Mouse (Mus musculus): Measurements from ENCODE around the gene Arpc1a. TPM values are rescaled to one million over a fixed set of nuclear protein-coding genes. Genes with fewer than 3 reads are reported as not detected.
"Not testable (repeated sequence)": the region's sequence is repeated elsewhere in the genome, so short reads cannot be mapped to it uniquely, and the experiment has no call there.

Gene Arpc1a
- polyA plus RNA-seq, 1 experiment = 114 TPM

DNA sequence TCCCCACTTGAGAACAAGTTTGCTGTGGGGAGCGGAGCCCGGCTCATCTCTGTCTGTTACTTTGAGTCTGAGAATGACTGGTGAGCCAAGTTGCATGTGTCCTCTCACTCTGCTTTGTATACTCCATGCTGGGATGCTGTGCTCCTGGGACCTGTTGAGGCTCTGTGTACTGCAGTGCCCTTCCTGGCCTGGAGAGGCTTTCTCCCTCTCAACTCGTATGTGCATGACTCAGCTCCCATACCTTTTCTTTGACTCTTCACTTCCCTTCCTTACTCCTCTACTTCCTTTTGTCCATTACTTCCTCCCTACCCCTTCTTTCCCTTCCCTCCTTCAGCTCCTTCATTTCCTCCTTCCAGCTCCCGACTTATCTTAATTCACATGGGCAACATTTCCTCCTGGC lies 12.6 kb downstream of the Arpc1a start:
- H3K4me1 ChIP-seq (ENCODE audit: control insufficient read depth, insufficient read depth, low read length) = no peaks in the 10 kb centered on the region
- no peak overlapping the region for H3K27ac ChIP-seq (ENCODE audit: control insufficient read depth, insufficient read depth, low read depth, low read length, poor library complexity)
- TF ChIP-seq POLR2A (IDR thresholded peaks at IDR 0.05; ENCODE audit: borderline replicate concordance, control insufficient read depth, low read depth, low read length) = no peak
- no peak for TF ChIP-seq CTCF (IDR thresholded peaks at IDR 0.05; ENCODE audit: control insufficient read depth, insufficient read depth, low read length)
- 69% methylated on average over 4 of the region's 4 CpGs for WGBS
- H3K4me3 ChIP-seq (replicated peaks; ENCODE audit: control insufficient read depth, low read depth, low read length) = no peak overlapping the region

DNA sequence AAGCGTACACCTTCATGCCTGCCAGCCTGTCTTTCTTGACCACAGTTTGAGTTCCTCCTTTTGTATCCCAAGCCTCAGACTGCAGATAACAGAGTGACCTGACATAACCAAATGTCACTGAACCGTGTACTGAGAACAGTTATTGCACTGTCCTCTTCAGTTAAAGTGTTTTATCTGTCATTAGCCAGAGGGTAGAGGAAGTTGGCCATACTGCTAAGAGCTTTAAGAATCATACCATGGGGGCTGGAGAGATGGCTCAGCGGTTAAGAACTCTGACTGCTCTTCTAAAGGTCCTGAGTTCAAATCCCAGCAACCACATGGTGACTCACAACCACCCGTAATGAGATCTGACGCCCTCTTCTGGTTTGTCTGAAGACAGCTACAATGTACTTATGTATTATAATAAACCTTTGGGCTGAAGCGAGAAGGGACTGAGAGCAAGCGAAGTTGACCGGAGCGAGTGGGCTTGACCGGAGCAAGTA lies 14.8 kb downstream of the Arpc1a start:
- no peaks in the 10 kb centered on the region for H3K4me1 ChIP-seq (ENCODE audit: control insufficient read depth, insufficient read depth, low read length)
- no peak overlapping the region for H3K27ac ChIP-seq (ENCODE audit: control insufficient read depth, insufficient read depth, low read depth, low read length, poor library complexity)
- WGBS = 63% methylated on average over 10 of the region's 10 CpGs
- H3K4me3 ChIP-seq (replicated peaks; ENCODE audit: control insufficient read depth, low read depth, low read length) = no peak overlapping the region
- no peak for TF ChIP-seq CTCF (IDR thresholded peaks at IDR 0.05; ENCODE audit: control insufficient read depth, insufficient read depth, low read length)

DNA sequence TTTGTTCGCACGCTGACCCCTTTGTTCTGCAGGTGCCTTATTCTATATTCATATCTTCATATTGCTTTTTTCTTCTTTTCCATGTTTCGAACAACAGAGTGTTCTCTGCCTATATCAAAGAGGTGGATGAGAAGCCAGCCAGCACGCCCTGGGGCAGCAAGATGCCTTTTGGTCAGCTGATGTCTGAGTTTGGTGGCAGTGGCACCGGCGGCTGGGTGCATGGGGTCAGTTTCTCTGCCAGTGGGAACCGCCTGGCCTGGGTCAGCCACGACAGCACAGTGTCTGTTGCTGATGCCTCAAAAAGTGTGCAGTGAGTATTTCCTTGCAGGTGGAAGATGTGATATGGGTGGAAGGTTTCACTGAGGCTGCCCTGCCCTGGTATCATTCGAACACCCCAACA lies 17.3 kb downstream of the Arpc1a start:
- 92% methylated on average over 9 of the region's 9 CpGs for WGBS
- no peak overlapping the region for H3K27ac ChIP-seq (ENCODE audit: control insufficient read depth, insufficient read depth, low read depth, low read length, poor library complexity)
- H3K4me3 ChIP-seq (replicated peaks; ENCODE audit: control insufficient read depth, low read depth, low read length) = no peak overlapping the region
- TF ChIP-seq CTCF (IDR thresholded peaks at IDR 0.05; ENCODE audit: control insufficient read depth, insufficient read depth, low read length) (no peak), POLR2A (IDR thresholded peaks at IDR 0.05; ENCODE audit: borderline replicate concordance, control insufficient read depth, low read depth, low read length) (no peak)
- no peaks in the 10 kb centered on the region for H3K4me1 ChIP-seq (ENCODE audit: control insufficient read depth, insufficient read depth, low read length)

DNA sequence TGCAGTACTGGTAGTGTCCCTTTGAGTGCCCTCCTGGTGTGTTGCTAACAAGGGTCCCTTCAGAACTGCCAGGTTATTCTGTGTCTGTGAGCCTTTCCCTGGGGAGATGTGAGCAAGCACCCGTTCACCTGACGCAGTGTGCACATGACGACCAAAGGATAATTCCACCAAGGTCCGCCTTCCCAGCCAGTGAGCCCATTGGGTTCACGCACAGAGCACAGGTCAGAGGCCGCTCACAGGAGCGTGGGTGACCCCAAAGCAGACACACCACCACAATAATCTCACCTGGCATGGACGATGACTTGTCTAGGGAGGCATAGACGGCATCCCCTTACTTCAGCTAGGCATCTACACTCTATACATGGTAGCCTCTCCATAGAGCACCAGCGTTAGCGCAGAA lies 17.8 kb downstream of the Arpc1a start:
- WGBS = 92% methylated on average over 11 of the region's 11 CpGs
- not testable (repeated sequence) for H3K27ac ChIP-seq (ENCODE audit: control insufficient read depth, insufficient read depth, low read depth, low read length, poor library complexity); H3K4me1 ChIP-seq (ENCODE audit: control insufficient read depth, insufficient read depth, low read length); H3K4me3 ChIP-seq (replicated peaks; ENCODE audit: control insufficient read depth, low read depth, low read length)

DNA sequence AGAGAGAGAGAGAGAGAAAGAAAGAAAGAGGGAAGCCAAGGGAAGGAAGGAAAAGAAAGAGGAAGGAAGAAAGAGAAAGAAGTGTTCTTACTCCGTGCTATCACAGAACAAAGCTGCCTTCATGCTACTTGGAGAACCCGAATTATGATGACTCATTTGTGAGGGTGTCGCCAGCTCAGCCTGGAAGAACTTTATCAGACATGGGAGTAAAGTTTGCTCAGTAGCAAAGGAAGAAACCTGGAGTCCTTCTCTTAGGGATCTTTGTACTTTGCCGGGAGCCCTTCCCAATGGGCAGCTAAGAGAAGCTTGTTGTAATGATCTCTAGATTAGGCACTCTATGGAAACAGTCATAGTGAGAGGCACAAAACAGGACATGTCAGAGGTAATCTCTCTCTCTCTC lies 19.1 kb downstream of the Arpc1a start:
- Histone ChIP-seq H3K4me1 (ENCODE audit: control insufficient read depth, insufficient read depth, low read length) (no peaks in the 10 kb centered on the region), H3K4me3 (replicated peaks; ENCODE audit: control insufficient read depth, low read depth, low read length) (no peak overlapping the region), H3K27ac (ENCODE audit: control insufficient read depth, insufficient read depth, low read depth, low read length, poor library complexity) (no peak overlapping the region)
- TF ChIP-seq CTCF (IDR thresholded peaks at IDR 0.05; ENCODE audit: control insufficient read depth, insufficient read depth, low read length) = no peak
- TF ChIP-seq POLR2A (IDR thresholded peaks at IDR 0.05; ENCODE audit: borderline replicate concordance, control insufficient read depth, low read depth, low read length) = no peak
- WGBS = 39% methylated on average over 4 of the region's 4 CpGs

DNA sequence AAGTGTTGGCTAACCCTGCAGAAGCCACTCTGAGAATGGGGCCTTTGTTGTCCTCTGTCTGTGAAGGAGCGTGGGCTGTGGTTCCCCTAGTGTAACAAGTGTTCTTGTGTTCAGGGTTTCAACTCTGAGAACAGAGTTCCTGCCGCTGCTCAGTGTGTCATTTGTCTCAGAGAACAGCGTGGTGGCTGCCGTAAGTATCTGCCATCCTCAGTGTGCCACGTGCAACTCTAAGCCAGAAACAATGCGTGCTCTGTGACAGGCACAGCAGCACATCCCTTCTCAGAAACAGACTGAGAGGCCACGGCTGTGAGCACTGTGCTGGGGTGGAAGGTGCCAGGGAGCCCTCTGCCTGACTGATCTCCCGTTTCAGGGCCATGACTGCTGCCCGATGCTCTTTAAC lies 20.7 kb downstream of the Arpc1a start:
- Histone ChIP-seq H3K27ac (ENCODE audit: control insufficient read depth, insufficient read depth, low read depth, low read length, poor library complexity) (no peak overlapping the region), H3K4me3 (replicated peaks; ENCODE audit: control insufficient read depth, low read depth, low read length) (no peak overlapping the region), H3K4me1 (ENCODE audit: control insufficient read depth, insufficient read depth, low read length) (no peaks in the 10 kb centered on the region)
- TF ChIP-seq CTCF (IDR thresholded peaks at IDR 0.05; ENCODE audit: control insufficient read depth, insufficient read depth, low read length) = no peak
- TF ChIP-seq POLR2A (IDR thresholded peaks at IDR 0.05; ENCODE audit: borderline replicate concordance, control insufficient read depth, low read depth, low read length) = no peak
- WGBS = 95% methylated on average over 9 of the region's 9 CpGs

DNA sequence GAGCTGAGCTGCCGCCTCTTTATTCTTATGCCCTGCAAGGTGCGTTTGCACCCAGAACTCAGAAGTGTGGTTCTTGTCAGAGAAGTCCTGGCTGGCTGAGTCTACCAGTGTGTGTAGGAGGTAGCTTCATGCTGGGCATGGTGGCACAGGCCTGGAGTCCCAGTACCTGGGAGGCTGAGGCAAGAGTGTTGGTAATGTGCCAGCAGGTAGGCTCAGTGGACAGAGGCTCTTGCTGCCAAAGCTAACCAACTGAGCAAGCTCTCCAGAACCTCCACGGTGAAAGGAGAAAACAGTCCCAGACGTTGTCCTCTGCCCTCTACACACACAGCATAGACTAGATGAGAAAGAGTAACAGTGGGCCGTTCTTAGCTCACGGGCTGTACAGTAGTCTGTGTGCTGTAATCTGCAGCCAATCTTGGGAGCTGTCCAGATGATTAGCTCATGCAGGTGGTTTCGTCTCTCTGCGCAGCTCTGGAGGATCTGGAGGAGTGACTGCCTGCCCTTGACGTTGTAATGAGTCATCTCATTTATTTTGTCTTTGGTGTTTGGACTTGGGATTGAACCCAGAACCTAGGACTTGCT lies 22.2 kb downstream of the Arpc1a start:
- WGBS = 84% methylated on average over 9 of the region's 9 CpGs
- Histone ChIP-seq H3K4me3 (replicated peaks; ENCODE audit: control insufficient read depth, low read depth, low read length) (no peak overlapping the region), H3K4me1 (ENCODE audit: control insufficient read depth, insufficient read depth, low read length) (no peaks in the 10 kb centered on the region), H3K27ac (ENCODE audit: control insufficient read depth, insufficient read depth, low read depth, low read length, poor library complexity) (no peak overlapping the region)
- no peak for TF ChIP-seq CTCF (IDR thresholded peaks at IDR 0.05; ENCODE audit: control insufficient read depth, insufficient read depth, low read length)

DNA sequence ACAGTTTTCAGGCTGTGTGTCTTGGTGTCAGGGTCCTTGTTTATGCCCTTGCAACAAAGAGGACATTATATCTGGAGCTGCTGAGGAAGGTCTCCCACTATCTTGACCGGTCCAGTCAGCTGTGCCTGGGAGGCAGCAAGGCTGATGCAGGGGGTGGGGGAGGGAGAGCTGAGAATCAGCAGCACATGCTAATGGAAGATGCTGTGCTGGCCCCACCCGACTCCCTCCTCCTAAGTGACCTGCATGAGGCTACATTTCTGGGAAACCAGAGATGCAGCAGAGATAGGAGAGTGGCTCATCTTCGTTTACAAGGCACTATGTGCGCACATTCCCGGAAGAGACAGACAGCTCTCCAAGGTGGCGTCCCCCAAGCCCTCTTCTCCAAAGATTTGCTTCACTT lies 26.8 kb downstream of the Arpc1a start:
- no peak for TF ChIP-seq POLR2A (IDR thresholded peaks at IDR 0.05; ENCODE audit: borderline replicate concordance, control insufficient read depth, low read depth, low read length)
- no peak for TF ChIP-seq CTCF (IDR thresholded peaks at IDR 0.05; ENCODE audit: control insufficient read depth, insufficient read depth, low read length)
- Histone ChIP-seq H3K27ac (ENCODE audit: control insufficient read depth, insufficient read depth, low read depth, low read length, poor library complexity) (no peak overlapping the region), H3K4me3 (replicated peaks; ENCODE audit: control insufficient read depth, low read depth, low read length) (no peak overlapping the region), H3K4me1 (ENCODE audit: control insufficient read depth, insufficient read depth, low read length) (no peaks in the 10 kb centered on the region)
- WGBS = 85% methylated on average over 6 of the region's 6 CpGs

DNA sequence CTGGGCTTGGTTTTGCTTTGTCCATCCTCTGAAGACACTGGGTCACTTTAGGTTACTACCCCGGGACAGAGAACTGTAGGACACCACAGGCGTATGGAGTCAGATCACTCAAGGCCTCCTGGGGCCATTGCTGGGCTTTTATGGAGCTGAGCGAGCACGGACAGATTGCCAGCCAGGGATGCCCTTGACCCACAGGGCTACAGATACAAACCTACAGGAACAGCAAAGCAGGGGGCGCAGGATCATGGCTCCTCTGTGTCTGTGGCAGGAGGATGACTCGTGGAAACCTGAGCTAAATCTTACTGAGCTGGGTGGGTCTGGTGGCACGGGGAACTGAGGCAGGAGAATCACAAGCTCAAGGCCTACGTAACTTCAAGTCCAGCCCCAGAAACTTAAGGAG lies 28.9 kb downstream of the Arpc1a start:
- WGBS = 77% methylated on average over 8 of the region's 8 CpGs
- no peaks in the 10 kb centered on the region; the same call in 1 of the 2 replicates for H3K4me1 ChIP-seq (ENCODE audit: control insufficient read depth, insufficient read depth, low read length)
- no peak overlapping the region for H3K4me3 ChIP-seq (replicated peaks; ENCODE audit: control insufficient read depth, low read depth, low read length)
- no peak for TF ChIP-seq CTCF (IDR thresholded peaks at IDR 0.05; ENCODE audit: control insufficient read depth, insufficient read depth, low read length)
- TF ChIP-seq POLR2A (IDR thresholded peaks at IDR 0.05; ENCODE audit: borderline replicate concordance, control insufficient read depth, low read depth, low read length) = no peak
- no peak overlapping the region for H3K27ac ChIP-seq (ENCODE audit: control insufficient read depth, insufficient read depth, low read depth, low read length, poor library complexity)
